Mouse (Mus musculus) heart, adult 2 months (tissue): ENCODE results near the gene Zfp831.

ENCODE experiments used
- CTCF ChIP-seq: fragments of 200-600 bp; IDR thresholded peaks from 2 replicates; pipeline ENCODE4 v1.8.1; 2022; ENCODE audit warnings: antibody characterized with exemption, mild to moderate bottlenecking, moderate library complexity
- EP300 ChIP-seq: fragments of 200-500 bp; IDR thresholded peaks from 2 replicates; pipeline ENCODE4 v1.6.1; 2011; ENCODE audit warnings: low read depth, low read length, control low read depth; ENCODE audit not compliant: insufficient read depth
- POLR2A ChIP-seq: fragments of 200-500 bp; IDR thresholded peaks from 2 replicates; pipeline ENCODE4 v1.6.1; 2011; ENCODE audit warnings: mild to moderate bottlenecking, low read depth, low read length, control low read depth; ENCODE audit not compliant: insufficient read depth

DNA sequence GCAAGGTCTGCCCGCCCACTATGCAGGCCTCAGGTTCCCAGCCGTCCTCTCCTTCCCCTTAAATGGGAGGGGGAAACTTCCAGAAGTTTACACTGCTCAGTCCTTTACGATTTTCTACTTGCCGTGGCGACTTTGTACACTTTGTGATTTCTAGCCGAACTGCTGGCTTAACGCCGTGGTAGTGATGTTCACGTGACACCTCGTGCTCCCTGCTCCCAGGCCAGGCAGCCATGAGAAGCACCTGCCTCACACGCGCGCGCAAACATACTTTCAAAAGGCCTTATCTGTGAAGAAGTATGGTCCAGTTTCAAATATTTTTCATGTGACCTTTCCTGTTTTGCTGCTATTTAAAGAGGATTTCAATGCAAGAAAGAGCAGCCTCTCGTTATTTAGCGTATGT, 63.8 kb downstream of the Zfp831 start:
- no peak for TF ChIP-seq CTCF
- TF ChIP-seq EP300: no peak
- no peak for TF ChIP-seq POLR2A
